9 mouse cellular contexts compared by ENCODE assay signal in genomic region chr2:73085669-73086304, GRCm38 (mm10).
DNase-seq lines count a peak whose midpoint lies in the region; ATAC-seq and TF ChIP-seq lines count a peak whose summit lies in the region.
"Had no signal": no experiment of that assay in that cellular context is flagged by ENCODE, and none has a peak within 500 bp of the region (broad histone marks: within the 10 kb centered on the region; RNA-seq: fewer than 3 reads in every experiment).

No protein-coding gene starts in this region.

- 13% methylated on average over 8 of the region's 8 CpGs for WGBS in lung, adult 2 months
- WGBS in hindbrain, embryonic 15.5 days = 19% methylated on average over 8 of the region's 8 CpGs
- 16% methylated on average over 8 of the region's 8 CpGs for WGBS in midbrain, postnatal 0 days

- DNase-seq in lung, adult 18-20 months = peak; percentile 44 to 47
- DNase-seq in lung, adult 2 months = no peak
- DNase-seq in frontal cortex, adult 2 months (ENCODE audit: extremely low spot score in 1 of 2, low spot score in 1 of 2) = peak; percentile 7 to 52
- peak; percentile 51 to 56 for DNase-seq in left cerebral cortex, postnatal 14 days (ENCODE audit: low spot score in 2 of 2)
- peak; percentile 80 for DNase-seq in midbrain, postnatal 0 days (ENCODE audit: low spot score)
- DNase-seq in yolk sac, embryonic 10.5 days (ENCODE audit: low spot score) = no peak
- no peak for DNase-seq in urinary bladder, adult 2 months (ENCODE audit: low spot score)

- H3K9ac ChIP-seq in hindbrain, embryonic 15.5 days = no peak overlapping the region
- H3K9ac ChIP-seq in midbrain, postnatal 0 days (replicated peaks; ENCODE audit: low read length, poor library complexity, severe bottlenecking) = no peak overlapping the region

- ATAC-seq in hindbrain, embryonic 15.5 days (ENCODE audit: low FRiP score, low read depth) = peak; percentile 87
- ATAC-seq in midbrain, postnatal 0 days (ENCODE audit: low FRiP score) = no peak

- H3K36me3 ChIP-seq in hindbrain, embryonic 15.5 days = no peaks in the 10 kb centered on the region
- H3K36me3 ChIP-seq in midbrain, postnatal 0 days (ENCODE audit: insufficient read depth, low read length) = no peaks in the 10 kb centered on the region

- intact Hi-C loops in left cerebral cortex, postnatal 14 days (cut with DNase I) = no loop called here

- TF ChIP-seq CTCF in lung, adult 2 months (IDR thresholded peaks at IDR 0.05; ENCODE audit: insufficient read depth, low read length) = no peak
- no peak for TF ChIP-seq CTCF in midbrain, postnatal 0 days (IDR thresholded peaks at IDR 0.05)

- H3K27ac ChIP-seq in hindbrain, embryonic 15.5 days (replicated peaks) = no peak overlapping the region
- no peak overlapping the region for H3K27ac ChIP-seq in midbrain, postnatal 0 days (ENCODE audit: low read depth, low read length)
- H3K27ac ChIP-seq: left cerebral cortex, adult 2 months had no signal

- H3K4me3 ChIP-seq in lung, adult 2 months (replicated peaks; ENCODE audit: extremely low read depth, low read depth, low read length) = no peak overlapping the region
- H3K4me3 ChIP-seq in hindbrain, embryonic 15.5 days = no peak overlapping the region
- no peak overlapping the region for H3K4me3 ChIP-seq in midbrain, postnatal 0 days (ENCODE audit: low read depth, low read length)
- H3K4me3 ChIP-seq: left cerebral cortex, adult 2 months had no signal

- H3K9me3 ChIP-seq in hindbrain, embryonic 15.5 days = no peaks in the 10 kb centered on the region
- H3K9me3 ChIP-seq in midbrain, postnatal 0 days (ENCODE audit: low read length) = no peaks in the 10 kb centered on the region

- H3K4me2 ChIP-seq in hindbrain, embryonic 15.5 days = no peak overlapping the region
- no peak overlapping the region for H3K4me2 ChIP-seq in midbrain, postnatal 0 days (ENCODE audit: low read depth, low read length, poor library complexity, severe bottlenecking)

- no peaks in the 10 kb centered on the region for H3K27me3 ChIP-seq in hindbrain, embryonic 15.5 days
- no peaks in the 10 kb centered on the region for H3K27me3 ChIP-seq in midbrain, postnatal 0 days (ENCODE audit: insufficient read depth, low read length)

- H3K4me1 ChIP-seq in lung, adult 2 months (ENCODE audit: control insufficient read depth, insufficient read depth, low read length) = no peaks in the 10 kb centered on the region
- H3K4me1 ChIP-seq in hindbrain, embryonic 15.5 days (replicated peaks) = peaks cover 6% of the 10 kb centered on the region; the same call in 1 of the 2 replicates
- no peaks in the 10 kb centered on the region for H3K4me1 ChIP-seq in midbrain, postnatal 0 days (ENCODE audit: insufficient read depth, low read length)

- no peak for TF ChIP-seq POLR2A in lung, adult 2 months (IDR thresholded peaks at IDR 0.05; ENCODE audit: borderline replicate concordance, extremely low read depth, low read depth, low read length)

Comparison
In these comparisons a context has a peak if more than half of its experiments do, and no peak if none do; other contexts are left out.
1. DNase-seq: peak in lung, adult 18-20 months (2 of 2), frontal cortex, adult 2 months (2 of 2), left cerebral cortex, postnatal 14 days (2 of 2) and midbrain, postnatal 0 days (single experiment); none in lung, adult 2 months (single experiment), yolk sac, embryonic 10.5 days (single experiment) and urinary bladder, adult 2 months (single experiment).